Comparison of ENCODE assay signal across 7 mouse cellular contexts in the genomic region with DNA sequence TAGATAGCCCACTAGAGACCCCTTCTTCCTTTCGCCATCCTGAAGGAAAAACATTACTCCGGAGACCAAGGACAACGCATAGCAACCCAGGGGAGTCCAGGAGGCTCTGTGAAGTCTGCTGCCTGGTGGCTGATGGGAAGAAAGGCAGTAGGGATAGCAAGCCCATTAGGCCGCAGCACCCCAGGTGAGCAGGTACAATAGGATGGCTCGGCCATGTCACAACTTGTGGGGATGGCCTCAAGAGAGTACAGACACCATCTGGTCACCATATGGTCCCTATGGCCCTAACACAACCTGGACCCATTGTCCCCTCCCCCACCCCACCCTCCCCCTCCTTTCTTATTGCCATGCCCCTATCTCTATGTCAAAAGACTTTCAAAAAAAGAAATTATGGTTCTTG. TPM values are rescaled to one million over a fixed set of nuclear protein-coding genes. Genes with fewer than 3 reads are reported as not detected.
DNase-seq lines count a peak whose midpoint lies in the region; ATAC-seq and TF ChIP-seq lines count a peak whose summit lies in the region.

No protein-coding gene starts in this region.

- TF ChIP-seq POLR2A in liver, adult 2 months (IDR thresholded peaks at IDR 0.05; ENCODE audit: extremely low read depth, insufficient read depth, low read length): no peak

- TF ChIP-seq CTCF in liver, adult 2 months (IDR thresholded peaks at IDR 0.05; ENCODE audit: low read depth, low read length): peak; percentile 24; the same call in 1 of the 2 replicates

- no peak overlapping the region; the same call in 1 of the 2 replicates for H3K4me2 ChIP-seq in hindbrain, embryonic 16.5 days (ENCODE audit: low read length)
- H3K4me2 ChIP-seq in neural tube, embryonic 14.5 days (ENCODE audit: low read depth, low read length): peak overlapping the region; percentile 32

- peaks cover 38% of the 10 kb centered on the region for H3K36me3 ChIP-seq in liver, adult 2 months (ENCODE audit: control insufficient read depth, insufficient read depth, low read length)
- peaks cover 67% of the 10 kb centered on the region for H3K36me3 ChIP-seq in embryonic facial prominence, embryonic 10.5 days (replicated peaks)
- peaks cover 38% of the 10 kb centered on the region for H3K36me3 ChIP-seq in hindbrain, embryonic 16.5 days (ENCODE audit: control insufficient read depth, insufficient read depth, low read length)
- H3K36me3 ChIP-seq in neural tube, embryonic 14.5 days (ENCODE audit: control insufficient read depth, insufficient read depth, low read length): peaks cover 29% of the 10 kb centered on the region

- peak overlapping the region; percentile 64 for H3K9ac ChIP-seq in liver, adult 2 months (ENCODE audit: low read depth, low read length)
- H3K9ac ChIP-seq in hindbrain, embryonic 16.5 days (ENCODE audit: low read depth, low read length): no peak overlapping the region
- no peak overlapping the region; the same call in 1 of the 2 replicates for H3K9ac ChIP-seq in neural tube, embryonic 14.5 days (replicated peaks; ENCODE audit: low read depth, low read length)

- no peaks in the 10 kb centered on the region for H3K9me3 ChIP-seq in embryonic facial prominence, embryonic 10.5 days
- no peaks in the 10 kb centered on the region for H3K9me3 ChIP-seq in hindbrain, embryonic 16.5 days (ENCODE audit: control insufficient read depth, low read length)
- H3K9me3 ChIP-seq in neural tube, embryonic 14.5 days (ENCODE audit: control insufficient read depth, low read length): no peaks in the 10 kb centered on the region

- H3K4me3 ChIP-seq in liver, adult 2 months (ENCODE audit: insufficient read depth, low read depth, low read length): peak overlapping the region; percentile 56
- H3K4me3 ChIP-seq in embryonic facial prominence, embryonic 10.5 days: peak overlapping the region; percentile 33; the same call in 1 of the 2 replicates
- H3K4me3 ChIP-seq in hindbrain, embryonic 16.5 days (ENCODE audit: low read length): no peak overlapping the region
- no peak overlapping the region for H3K4me3 ChIP-seq in neural tube, embryonic 14.5 days (ENCODE audit: low read depth, low read length)

- H3K27ac ChIP-seq in liver, adult 2 months (replicated peaks; ENCODE audit: insufficient read depth, low read depth, low read length): peak overlapping the region; percentile 94
- peak overlapping the region; percentile 77 for H3K27ac ChIP-seq in embryonic facial prominence, embryonic 10.5 days (replicated peaks)
- peak overlapping the region; percentile 76 for H3K27ac ChIP-seq in hindbrain, embryonic 16.5 days (ENCODE audit: low read depth, low read length)
- peak overlapping the region; percentile 85 for H3K27ac ChIP-seq in neural tube, embryonic 14.5 days (ENCODE audit: low read depth, low read length)

- peaks cover 26% of the 10 kb centered on the region for H3K4me1 ChIP-seq in liver, adult 2 months (ENCODE audit: control insufficient read depth, insufficient read depth, low read length)
- peaks cover 45% of the 10 kb centered on the region for H3K4me1 ChIP-seq in embryonic facial prominence, embryonic 10.5 days
- peaks cover 23% of the 10 kb centered on the region for H3K4me1 ChIP-seq in hindbrain, embryonic 16.5 days (ENCODE audit: control insufficient read depth, insufficient read depth, low read depth, low read length)
- H3K4me1 ChIP-seq in neural tube, embryonic 14.5 days (ENCODE audit: control insufficient read depth, insufficient read depth, low read length): peaks cover 32% of the 10 kb centered on the region

- no peaks in the 10 kb centered on the region for H3K27me3 ChIP-seq in liver, adult 2 months (ENCODE audit: control insufficient read depth, insufficient read depth, low read length)
- no peaks in the 10 kb centered on the region for H3K27me3 ChIP-seq in embryonic facial prominence, embryonic 10.5 days (replicated peaks; ENCODE audit: low read depth, poor library complexity, severe bottlenecking)
- no peaks in the 10 kb centered on the region for H3K27me3 ChIP-seq in hindbrain, embryonic 16.5 days (replicated peaks; ENCODE audit: control insufficient read depth, insufficient read depth, low read length)
- no peaks in the 10 kb centered on the region for H3K27me3 ChIP-seq in neural tube, embryonic 14.5 days (ENCODE audit: control insufficient read depth, insufficient read depth, low read length)

- 45% methylated on average over 5 of the region's 5 CpGs for WGBS in liver, adult 2 months
- WGBS in embryonic facial prominence, embryonic 10.5 days: 78% methylated on average over 5 of the region's 5 CpGs
- WGBS in hindbrain, embryonic 16.5 days: 58% methylated on average over 5 of the region's 5 CpGs
- 41% methylated on average over 5 of the region's 5 CpGs for WGBS in neural tube, embryonic 14.5 days

- H3K79me2 ChIP-seq in liver, adult 2 months (ENCODE audit: control insufficient read depth, insufficient read depth, low read length): peaks cover 15% of the 10 kb centered on the region; the same call in 1 of the 2 replicates

- ATAC-seq in hindbrain, embryonic 16.5 days: no peak
- ATAC-seq in neural tube, embryonic 14.5 days (ENCODE audit: low read depth): no peak

- no peak for DNase-seq in liver, adult 2 months (ENCODE audit: extremely low read depth, low read depth, low spot score)
- DNase-seq in liver (no peak), MN1 (ENCODE audit: low spot score) (no peak)
- DNase-seq in embryonic facial prominence, embryonic 10.5 days (ENCODE audit: low spot score): no peak
- DNase-seq in gastrocnemius, adult 18-20 months (ENCODE audit: low spot score): no peak

RNA-seq across cellular contexts. Expression of a gene that starts 4.9 kb away (rescaled TPM):
- 70.1 and 70.3 TPM in 2 replicates for total RNA-seq in liver, adult 2 months (2014; rRNA removed)
- polyA plus RNA-seq in liver, adult 2 months (2012; rRNA removed): 67.3 and 84.8 TPM in 2 replicates
- polyA plus RNA-seq in embryonic facial prominence, embryonic 10.5 days (2016; fragmentation: Nextera tagmentation; extraction: Ambion mirVana): 35.9 and 37.1 TPM in 2 replicates
- polyA plus RNA-seq in hindbrain, embryonic 16.5 days (2015; fragmentation: Nextera tagmentation; extraction: Ambion mirVana): 9.6 and 11.2 TPM in 2 replicates
- polyA plus RNA-seq in neural tube, embryonic 14.5 days (2014; fragmentation: Nextera tagmentation; extraction: Ambion mirVana): 10.3 and 21.4 TPM in 2 replicates
- total RNA-seq in gastrocnemius, adult 18-20 months (2021): 10 to 100 TPM in 1 of 2 experiments, 1 to 10 TPM in 1; 7.8 to 12.0 TPM

RNA-seq across cellular contexts. Expression of a gene that starts 8.6 kb away (rescaled TPM):
- total RNA-seq in liver, adult 2 months (2014; rRNA removed): not detected in 2 replicates
- not detected in 2 replicates for polyA plus RNA-seq in liver, adult 2 months (2012; rRNA removed)
- 0.21 and 0.28 TPM in 2 replicates for polyA plus RNA-seq in embryonic facial prominence, embryonic 10.5 days (2016; fragmentation: Nextera tagmentation; extraction: Ambion mirVana)
- 0.06 and 0.14 TPM in 2 replicates for polyA plus RNA-seq in hindbrain, embryonic 16.5 days (2015; fragmentation: Nextera tagmentation; extraction: Ambion mirVana)
- polyA plus RNA-seq in neural tube, embryonic 14.5 days (2014; fragmentation: Nextera tagmentation; extraction: Ambion mirVana): 0.27 TPM in 1 of 2 replicates, not detected in the other
- under 1 TPM; 0.07 to 0.11 TPM for total RNA-seq in gastrocnemius, adult 18-20 months (2021)

RNA-seq across cellular contexts. Expression of a gene that starts 11.9 kb away (rescaled TPM):
- 60.3 and 65.2 TPM in 2 replicates for total RNA-seq in liver, adult 2 months (2014; rRNA removed)
- 37.7 and 43.2 TPM in 2 replicates for polyA plus RNA-seq in liver, adult 2 months (2012; rRNA removed)
- 419 and 430 TPM in 2 replicates for polyA plus RNA-seq in embryonic facial prominence, embryonic 10.5 days (2016; fragmentation: Nextera tagmentation; extraction: Ambion mirVana)
- polyA plus RNA-seq in hindbrain, embryonic 16.5 days (2015; fragmentation: Nextera tagmentation; extraction: Ambion mirVana): 303 and 330 TPM in 2 replicates
- 300 and 322 TPM in 2 replicates for polyA plus RNA-seq in neural tube, embryonic 14.5 days (2014; fragmentation: Nextera tagmentation; extraction: Ambion mirVana)
- total RNA-seq in gastrocnemius, adult 18-20 months (2021): 100 to 1,000 TPM; 124 to 135 TPM

RNA-seq across cellular contexts. Expression of a gene that starts 12.0 kb away (rescaled TPM):
- 19.7 and 20.7 TPM in 2 replicates for total RNA-seq in liver, adult 2 months (2014; rRNA removed)
- 8.8 and 13.8 TPM in 2 replicates for polyA plus RNA-seq in liver, adult 2 months (2012; rRNA removed)
- 85.3 and 92.0 TPM in 2 replicates for polyA plus RNA-seq in embryonic facial prominence, embryonic 10.5 days (2016; fragmentation: Nextera tagmentation; extraction: Ambion mirVana)
- polyA plus RNA-seq in hindbrain, embryonic 16.5 days (2015; fragmentation: Nextera tagmentation; extraction: Ambion mirVana): 31.6 and 35.0 TPM in 2 replicates
- 29.6 and 36.3 TPM in 2 replicates for polyA plus RNA-seq in neural tube, embryonic 14.5 days (2014; fragmentation: Nextera tagmentation; extraction: Ambion mirVana)
- total RNA-seq in gastrocnemius, adult 18-20 months (2021): 10 to 100 TPM; 20.7 to 20.9 TPM

RNA-seq across cellular contexts. Expression of a gene that starts 33.8 kb away (rescaled TPM):
- total RNA-seq in liver, adult 2 months (2014; rRNA removed): not detected in 2 replicates
- not detected in 2 replicates for polyA plus RNA-seq in liver, adult 2 months (2012; rRNA removed)
- polyA plus RNA-seq in embryonic facial prominence, embryonic 10.5 days (2016; fragmentation: Nextera tagmentation; extraction: Ambion mirVana): not detected in 2 replicates
- 0.61 TPM in 1 of 2 replicates, not detected in the other for polyA plus RNA-seq in hindbrain, embryonic 16.5 days (2015; fragmentation: Nextera tagmentation; extraction: Ambion mirVana)
- polyA plus RNA-seq in neural tube, embryonic 14.5 days (2014; fragmentation: Nextera tagmentation; extraction: Ambion mirVana): not detected in 2 replicates
- total RNA-seq in gastrocnemius, adult 18-20 months (2021): not detected

Comparison
In these comparisons a context has a peak if more than half of its experiments do, and no peak if none do; other contexts are left out.
1. H3K4me3 ChIP-seq: peak in liver, adult 2 months (single experiment) and embryonic facial prominence, embryonic 10.5 days (single experiment); none in hindbrain, embryonic 16.5 days (single experiment) and neural tube, embryonic 14.5 days (single experiment).
2. Peak in every context shown above with its lines, with median percentiles within 50 percentile points of each other: H3K27ac ChIP-seq.